ENCODE assay signal across 13 mouse cellular contexts in genomic region chr17:30200283-30200682, GRCm38 (mm10).
DNase-seq lines count a peak whose midpoint lies in the region; ATAC-seq and TF ChIP-seq lines count a peak whose summit lies in the region.
"Had no signal": no experiment of that assay in that cellular context is flagged by ENCODE, and none has a peak within 500 bp of the region (broad histone marks: within the 10 kb centered on the region; RNA-seq: fewer than 3 reads in every experiment).

No protein-coding gene starts in this region.

- intact Hi-C loops in gastrocnemius, postnatal 14 days (cut with DNase I; ENCODE audit: low total_unique reads) = loop anchor here (10.0 kb wide), 1 partner anchor 255 kb away; no protein-coding TSS in a partner anchor
- intact Hi-C loops in gastrocnemius, postnatal 36 days (cut with DNase I) = loop anchor here (5.0 kb wide), 1 partner anchor 37 kb away; no protein-coding TSS in a partner anchor

- WGBS in lung, postnatal 0 days = 50% methylated on average over 4 of the region's 4 CpGs
- 44% methylated on average over 4 of the region's 4 CpGs for WGBS in lung, adult 2 months
- 87% methylated on average over 4 of the region's 4 CpGs for WGBS in limb, embryonic 11.5 days

- no peaks in the 10 kb centered on the region for H3K27me3 ChIP-seq in lung, postnatal 0 days (replicated peaks; ENCODE audit: insufficient read depth, low read length)
- H3K27me3 ChIP-seq in limb, embryonic 11.5 days (ENCODE audit: control insufficient read depth, insufficient read depth, low read length) = no peaks in the 10 kb centered on the region
- H3K27me3 ChIP-seq: liver, embryonic 13.5 days; megakaryocyte, embryonic 14.5 days had no signal

- 0 out of 2 replicates have a peak, but pooled peaks have one; percentile 8 for ATAC-seq in lung, postnatal 0 days
- ATAC-seq in limb, embryonic 11.5 days (ENCODE audit: insufficient number of reproducible peaks, low FRiP score, low TSS enrichment, low read depth) = no peak
- ATAC-seq in frontal cortex, adult (ENCODE audit: low TSS enrichment) = no peak

- TF ChIP-seq CTCF in lung, postnatal 0 days (IDR thresholded peaks at IDR 0.05) = no peak
- TF ChIP-seq CTCF in lung, adult 2 months (IDR thresholded peaks at IDR 0.05; ENCODE audit: insufficient read depth, low read length) = no peak

- DNase-seq in adrenal gland, postnatal 14 days = peak; percentile 59
- DNase-seq in adrenal gland, postnatal 4 days (ENCODE audit: low spot score in 2 of 2) = no peak
- peak; percentile 68 for DNase-seq in gastrocnemius, postnatal 14 days
- no peak for DNase-seq in gastrocnemius, postnatal 36 days
- no peak for DNase-seq in lung, postnatal 0 days (ENCODE audit: low spot score)
- DNase-seq in lung, adult 2 months = no peak
- no peak for DNase-seq in limb, embryonic 11.5 days (ENCODE audit: low spot score)
- DNase-seq: liver, embryonic 13.5 days; thymus, postnatal 4 days had no signal

- H3K9me3 ChIP-seq in lung, postnatal 0 days (ENCODE audit: low read length) = no peaks in the 10 kb centered on the region
- H3K9me3 ChIP-seq in limb, embryonic 11.5 days (ENCODE audit: control insufficient read depth, low read length) = no peaks in the 10 kb centered on the region
- H3K9me3 ChIP-seq: liver, embryonic 13.5 days; megakaryocyte, embryonic 14.5 days had no signal

- no peak overlapping the region for H3K4me3 ChIP-seq in lung, postnatal 0 days (ENCODE audit: low read depth, low read length)
- no peak overlapping the region for H3K4me3 ChIP-seq in lung, adult 2 months (replicated peaks; ENCODE audit: extremely low read depth, low read depth, low read length)
- no peak overlapping the region for H3K4me3 ChIP-seq in limb, embryonic 11.5 days (ENCODE audit: low read depth, low read length)
- H3K4me3 ChIP-seq: erythroblast, embryonic 14.5 days; liver, embryonic 13.5 days; megakaryocyte, embryonic 14.5 days had no signal

- H3K9ac ChIP-seq in lung, postnatal 0 days (replicated peaks; ENCODE audit: low read depth) = no peak overlapping the region
- peak overlapping the region; percentile 22; the same call in 1 of the 2 replicates for H3K9ac ChIP-seq in limb, embryonic 11.5 days (ENCODE audit: low read length)
- H3K9ac ChIP-seq: hindbrain, embryonic 14.5 days; liver, embryonic 13.5 days had no signal

- TF ChIP-seq POLR2A in lung, adult 2 months (IDR thresholded peaks at IDR 0.05; ENCODE audit: borderline replicate concordance, extremely low read depth, low read depth, low read length) = no peak

- no peak overlapping the region for H3K27ac ChIP-seq in lung, postnatal 0 days (ENCODE audit: low read length)
- H3K27ac ChIP-seq in limb, embryonic 11.5 days (replicated peaks; ENCODE audit: low read depth, low read length) = no peak overlapping the region
- H3K27ac ChIP-seq: hindbrain, embryonic 14.5 days; liver, embryonic 13.5 days had no signal

- H3K36me3 ChIP-seq in lung, postnatal 0 days (ENCODE audit: insufficient read depth, low read length) = no peaks in the 10 kb centered on the region
- H3K36me3 ChIP-seq in limb, embryonic 11.5 days (ENCODE audit: control insufficient read depth, insufficient read depth, low read length) = peaks cover 2% of the 10 kb centered on the region; the same call in 1 of the 2 replicates

- no peak overlapping the region for H3K4me2 ChIP-seq in lung, postnatal 0 days (replicated peaks; ENCODE audit: low read depth, low read length)
- H3K4me2 ChIP-seq in limb, embryonic 11.5 days (ENCODE audit: low read depth, severe bottlenecking) = no peak overlapping the region; the same call in 1 of the 2 replicates
- H3K4me2 ChIP-seq: hindbrain, embryonic 14.5 days; liver, embryonic 13.5 days had no signal

- peaks cover 26% of the 10 kb centered on the region; the same call in 1 of the 2 replicates for H3K4me1 ChIP-seq in lung, postnatal 0 days (ENCODE audit: insufficient read depth, low read depth, low read length)
- peaks cover 40% of the 10 kb centered on the region for H3K4me1 ChIP-seq in lung, adult 2 months (ENCODE audit: control insufficient read depth, insufficient read depth, low read length)
- H3K4me1 ChIP-seq in limb, embryonic 11.5 days (ENCODE audit: control insufficient read depth, insufficient read depth, low read length) = peaks cover 31% of the 10 kb centered on the region

- no peak for TF ChIP-seq EP300 in lung, postnatal 0 days (IDR thresholded peaks at IDR 0.05)

Comparison
In these comparisons a context has a peak if more than half of its experiments do, and no peak if none do; other contexts are left out.
1. DNase-seq: peak in adrenal gland, postnatal 14 days (single experiment) and gastrocnemius, postnatal 14 days (single experiment); none in adrenal gland, postnatal 4 days (0 of 2), gastrocnemius, postnatal 36 days (0 of 2), lung, postnatal 0 days (single experiment), lung, adult 2 months (single experiment) and limb, embryonic 11.5 days (single experiment).